Mouse (Mus musculus): ENCODE measurements around the gene Olfr250.
"Not testable (repeated sequence)": the region's sequence is repeated elsewhere in the genome, so short reads cannot be mapped to it uniquely, and the experiment has no call there.

The Olfr250 gene

DNA sequence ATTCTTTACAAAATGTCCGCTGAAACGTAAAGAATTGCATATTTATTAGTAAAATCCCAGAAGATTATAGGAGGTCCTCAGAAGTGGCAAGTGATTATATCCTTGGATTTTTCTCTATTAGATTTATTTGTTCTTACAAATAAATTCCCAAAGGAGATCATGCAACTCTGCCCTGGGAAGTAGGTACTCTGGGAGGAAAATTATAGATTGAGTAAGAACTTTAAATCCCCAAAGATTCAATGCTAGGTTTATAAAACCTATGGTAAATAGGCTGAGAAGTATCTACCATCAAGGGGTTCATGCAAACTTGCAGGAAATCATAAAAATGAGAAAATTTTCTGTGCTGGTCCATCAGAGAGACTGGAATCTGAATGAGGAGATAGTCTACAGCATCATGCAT is at the start of gene Olfr250:
Olfr250 (plus strand) TSS at position 301 of the 400 bp plus-strand sequence.
- DNase-seq (ENCODE audit: low read depth in 2 of 2, low spot score in 2 of 2): no peak

DNA sequence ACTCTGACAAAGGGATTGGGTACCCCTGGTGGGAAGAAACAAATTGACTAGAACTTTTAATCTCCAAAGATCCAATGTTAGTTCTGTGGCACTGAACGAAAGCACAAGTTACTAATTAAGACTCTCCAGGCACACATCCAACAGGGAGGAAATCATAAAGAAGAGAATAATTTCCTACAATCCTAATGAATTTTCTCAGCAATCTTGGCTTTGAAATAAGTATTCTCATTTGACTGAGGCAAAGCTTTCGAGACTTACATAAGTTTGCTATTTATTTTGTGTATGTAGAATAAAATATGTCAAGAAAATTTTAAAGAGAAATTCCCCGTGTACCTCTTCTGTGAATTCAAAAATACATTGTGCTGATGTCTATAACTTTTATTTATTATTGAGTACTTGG is 37.9 kb upstream of the Olfr250 start, which contains the start of gene Olfr25:
Olfr25 (plus strand) TSS at position 301 of the 400 bp plus-strand sequence.
- DNase-seq (ENCODE audit: low read depth in 2 of 2, low spot score in 2 of 2): no peak

DNA sequence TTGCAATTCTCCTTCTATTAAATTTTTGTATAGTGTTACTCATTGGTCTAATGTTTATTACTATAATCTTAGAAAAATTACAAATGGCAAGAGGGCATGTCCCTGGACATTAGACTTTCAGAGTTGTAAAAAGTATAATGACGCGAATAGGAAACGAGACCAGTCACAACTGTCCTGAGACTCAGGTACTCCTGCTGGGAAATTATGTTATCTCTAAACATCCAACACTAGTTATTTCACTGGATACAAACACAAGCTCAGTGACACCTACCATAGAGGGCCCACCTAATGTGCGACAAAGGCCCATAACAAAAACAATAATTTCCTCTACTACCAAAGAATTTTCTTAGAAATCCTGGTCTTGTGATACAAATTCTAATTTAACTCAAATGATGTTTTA is 18.6 kb upstream of the Olfr250 start, which contains the start of gene Olfr898:
Olfr898 (plus strand) TSS at position 301 of the 400 bp plus-strand sequence.
- DNase-seq (ENCODE audit: low read depth in 2 of 2, low spot score in 2 of 2): no peak

DNA sequence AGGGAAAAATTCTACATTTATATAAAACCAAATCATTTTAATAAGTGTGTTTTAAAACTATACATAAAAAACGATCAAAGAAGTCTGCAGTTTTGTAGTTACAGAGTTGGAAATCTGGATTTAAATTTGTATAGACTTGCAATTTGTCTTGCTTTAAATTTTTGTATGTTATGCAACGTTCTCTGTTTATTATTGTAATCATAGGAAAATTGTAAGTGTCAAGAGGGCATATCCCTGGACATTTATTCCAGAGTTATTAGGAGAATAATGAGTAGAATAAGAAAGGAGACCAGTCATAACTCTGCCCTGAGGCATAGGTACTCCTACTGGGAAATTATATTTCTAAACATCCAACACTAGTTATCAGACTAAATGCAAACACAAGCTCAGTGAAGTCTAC is 10.1 kb downstream of the Olfr250 start, which contains the start of gene Olfr251:
Olfr251 (plus strand) TSS at position 301 of the 400 bp plus-strand sequence.
- DNase-seq (ENCODE audit: low read depth in 2 of 2, low spot score in 2 of 2): no peak

DNA sequence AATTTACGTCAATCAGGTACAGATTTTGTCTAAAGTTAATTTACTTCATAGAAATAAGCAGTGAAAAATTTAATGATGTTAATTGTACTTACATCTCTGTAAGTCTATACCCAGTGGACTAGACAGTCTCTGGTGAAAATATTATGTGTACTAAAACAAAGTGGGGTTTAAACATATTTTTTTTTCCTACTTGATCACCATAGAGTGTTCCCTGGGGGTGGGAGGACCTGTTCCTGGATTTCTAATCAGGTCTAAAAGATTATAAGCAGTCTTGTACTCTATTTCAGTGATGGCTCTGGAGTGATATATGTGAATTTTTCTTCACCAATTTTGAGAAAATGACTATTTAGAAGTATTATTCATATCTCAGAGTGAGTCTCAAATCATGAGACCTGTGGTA is 34.7 kb downstream of the Olfr250 start, which contains the start of gene Olfr147:
Olfr147 (plus strand) TSS at position 301 of the 400 bp plus-strand sequence.
- no peak for DNase-seq (ENCODE audit: low read depth in 2 of 2, low spot score in 2 of 2)

DNA sequence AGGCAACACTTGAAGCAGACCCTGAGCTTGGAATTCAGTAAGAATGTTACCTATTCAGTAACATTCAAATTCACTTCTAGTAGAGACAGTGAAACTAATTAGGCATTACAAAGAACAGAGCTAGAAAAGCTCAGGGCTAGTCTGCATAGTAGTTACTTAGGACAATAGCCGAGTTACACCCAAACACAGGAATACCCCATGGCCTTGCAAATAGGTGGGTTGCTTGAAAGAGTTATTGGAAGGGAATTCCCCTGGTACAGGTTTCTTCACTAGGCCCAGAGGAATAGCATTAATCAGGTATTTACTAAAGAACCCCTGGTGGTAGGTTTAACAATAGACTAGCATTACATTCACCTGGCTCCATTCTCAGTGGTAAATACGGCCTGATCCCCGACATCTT is 40.8 kb downstream of the Olfr250 start:
- not testable (repeated sequence) for DNase-seq (ENCODE audit: low read depth in 2 of 2, low spot score in 2 of 2)

DNA sequence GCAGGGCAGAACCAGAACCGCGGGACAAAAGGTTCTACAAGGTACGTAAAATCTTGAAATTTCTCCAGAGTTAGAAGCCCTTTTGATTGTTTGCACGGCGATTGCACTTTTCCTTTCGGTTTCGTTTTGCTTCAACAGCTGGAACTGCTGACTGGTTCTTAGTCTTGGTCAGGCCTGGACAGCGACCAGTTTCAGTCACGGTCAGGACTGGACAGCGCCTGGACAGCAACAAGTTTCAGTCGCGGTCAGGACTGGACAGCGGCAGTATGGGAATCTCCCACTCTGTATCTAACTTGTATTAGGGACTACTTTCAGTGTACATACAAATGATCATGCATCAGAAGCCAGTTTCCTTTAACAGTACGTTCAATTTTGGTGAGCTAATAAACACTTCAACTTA is 46.8 kb downstream of the Olfr250 start:
- not testable (repeated sequence) for DNase-seq (ENCODE audit: low read depth in 2 of 2, low spot score in 2 of 2)

Data from CD8-positive naive resting alpha-beta T cell, adult 2 months (primary cell).